Mouse (Mus musculus): ENCODE data around the gene Glrx5. TPM values are rescaled to one million over a fixed set of nuclear protein-coding genes. Genes with fewer than 3 reads are reported as not detected.
A peak's percentile ranks its signal among the peaks of the same experiment; 100 is the strongest.

The Glrx5 gene
- polyA plus RNA-seq, 2 experiments = 70.0 to 175 TPM

GRCm38 (mm10) chr12:105000487-105001283 lies 31.8 kb upstream of the Glrx5 start:
- H3K27me3 ChIP-seq (ENCODE audit: control insufficient read depth, insufficient read depth, low read length) = no peaks in the 10 kb centered on the region
- H3K4me2 ChIP-seq (replicated peaks; ENCODE audit: low read depth, low read length, severe bottlenecking) = no peak overlapping the region
- H3K9ac ChIP-seq (ENCODE audit: low read depth, low read length, severe bottlenecking) = no peak overlapping the region
- ATAC-seq (ENCODE audit: low FRiP score, low read depth) = no peak
- H3K27ac ChIP-seq (replicated peaks; ENCODE audit: low read depth, low read length) = no peak overlapping the region
- no peak for TF ChIP-seq POLR2A (IDR thresholded peaks at IDR 0.05; ENCODE audit: borderline replicate concordance, extremely low read depth, insufficient read depth, insufficient read length)
- DNase-seq (ENCODE audit: low spot score) = no peak
- no peak overlapping the region for H3K4me3 ChIP-seq (replicated peaks; ENCODE audit: low read length)
- 71% methylated on average over 9 of the region's 9 CpGs for WGBS
- H3K9me3 ChIP-seq (ENCODE audit: control insufficient read depth, low read length) = no peaks in the 10 kb centered on the region
- H3K4me1 ChIP-seq (ENCODE audit: control insufficient read depth, insufficient read depth, low read length) = no peaks in the 10 kb centered on the region
- H3K36me3 ChIP-seq (ENCODE audit: control insufficient read depth, insufficient read depth, low read length) = no peaks in the 10 kb centered on the region

GRCm38 (mm10) chr12:105001317-105001716 lies 31.2 kb upstream of the Glrx5 start:
- no peak for TF ChIP-seq POLR2A (IDR thresholded peaks at IDR 0.05; ENCODE audit: borderline replicate concordance, extremely low read depth, insufficient read depth, insufficient read length)
- no peak for ATAC-seq (ENCODE audit: low FRiP score, low read depth)
- 79% methylated on average over 9 of the region's 9 CpGs for WGBS

GRCm38 (mm10) chr12:105002340-105003132 lies 30.0 kb upstream of the Glrx5 start:
- DNase-seq (ENCODE audit: low spot score) = peak; percentile 40
- ATAC-seq (ENCODE audit: low FRiP score, low read depth) = peak; percentile 87
- Histone ChIP-seq H3K9ac (ENCODE audit: low read depth, low read length, severe bottlenecking) (no peak overlapping the region), H3K4me1 (ENCODE audit: control insufficient read depth, insufficient read depth, low read length) (no peaks in the 10 kb centered on the region), H3K27ac (replicated peaks; ENCODE audit: low read depth, low read length) (no peak overlapping the region), H3K27me3 (ENCODE audit: control insufficient read depth, insufficient read depth, low read length) (0 out of 2 replicates have a peak, but pooled peaks cover 4% of the 10 kb centered on the region), H3K36me3 (ENCODE audit: control insufficient read depth, insufficient read depth, low read length) (no peaks in the 10 kb centered on the region), H3K4me2 (replicated peaks; ENCODE audit: low read depth, low read length, severe bottlenecking) (no peak overlapping the region), H3K4me3 (replicated peaks; ENCODE audit: low read length) (no peak overlapping the region), H3K9me3 (ENCODE audit: control insufficient read depth, low read length) (no peaks in the 10 kb centered on the region)
- TF ChIP-seq POLR2A (IDR thresholded peaks at IDR 0.05; ENCODE audit: borderline replicate concordance, extremely low read depth, insufficient read depth, insufficient read length) = no peak
- 69% methylated on average over 10 of the region's 10 CpGs for WGBS

More at GRCm38 (mm10) chr12:105001317-105001716, 31.2 kb upstream of the Glrx5 start:
- H3K4me2 ChIP-seq (replicated peaks; ENCODE audit: low read depth, low read length, severe bottlenecking) = no peak overlapping the region
- no peaks in the 10 kb centered on the region for H3K36me3 ChIP-seq (ENCODE audit: control insufficient read depth, insufficient read depth, low read length)
- H3K4me3 ChIP-seq (replicated peaks; ENCODE audit: low read length) = no peak overlapping the region
- H3K9me3 ChIP-seq (ENCODE audit: control insufficient read depth, low read length) = no peaks in the 10 kb centered on the region
- no peaks in the 10 kb centered on the region for H3K4me1 ChIP-seq (ENCODE audit: control insufficient read depth, insufficient read depth, low read length)
- no peak overlapping the region for H3K27ac ChIP-seq (replicated peaks; ENCODE audit: low read depth, low read length)
- H3K27me3 ChIP-seq (ENCODE audit: control insufficient read depth, insufficient read depth, low read length) = no peaks in the 10 kb centered on the region
- no peak overlapping the region for H3K9ac ChIP-seq (ENCODE audit: low read depth, low read length, severe bottlenecking)
- no peak for DNase-seq (ENCODE audit: low spot score)

GRCm38 (mm10) chr12:105003158-105003557 lies 29.3 kb upstream of the Glrx5 start:
- Histone ChIP-seq H3K9ac (ENCODE audit: low read depth, low read length, severe bottlenecking) (no peak overlapping the region), H3K9me3 (ENCODE audit: control insufficient read depth, low read length) (no peaks in the 10 kb centered on the region), H3K4me3 (replicated peaks; ENCODE audit: low read length) (no peak overlapping the region), H3K4me2 (replicated peaks; ENCODE audit: low read depth, low read length, severe bottlenecking) (no peak overlapping the region), H3K27me3 (ENCODE audit: control insufficient read depth, insufficient read depth, low read length) (peaks cover 9% of the 10 kb centered on the region; the same call in 1 of the 2 replicates), H3K27ac (replicated peaks; ENCODE audit: low read depth, low read length) (no peak overlapping the region), H3K4me1 (ENCODE audit: control insufficient read depth, insufficient read depth, low read length) (no peaks in the 10 kb centered on the region; the same call in 1 of the 2 replicates), H3K36me3 (ENCODE audit: control insufficient read depth, insufficient read depth, low read length) (no peaks in the 10 kb centered on the region)
- WGBS = 43% methylated on average over 9 of the region's 9 CpGs
- ATAC-seq (ENCODE audit: low FRiP score, low read depth) (peak; percentile 73), DNase-seq (ENCODE audit: low spot score) (peak; percentile 34)
- TF ChIP-seq POLR2A (IDR thresholded peaks at IDR 0.05; ENCODE audit: borderline replicate concordance, extremely low read depth, insufficient read depth, insufficient read length) = no peak

- H3K9ac ChIP-seq (ENCODE audit: low read depth, low read length, severe bottlenecking) = no peak overlapping the region
- ATAC-seq (ENCODE audit: low FRiP score, low read depth) (no peak), DNase-seq (ENCODE audit: low spot score) (no peak)
- TF ChIP-seq POLR2A (IDR thresholded peaks at IDR 0.05; ENCODE audit: borderline replicate concordance, extremely low read depth, insufficient read depth, insufficient read length) = no peak
- H3K36me3 ChIP-seq (ENCODE audit: control insufficient read depth, insufficient read depth, low read length) = no peaks in the 10 kb centered on the region
- no peak overlapping the region for H3K4me3 ChIP-seq (replicated peaks; ENCODE audit: low read length)
- H3K4me1 ChIP-seq (ENCODE audit: control insufficient read depth, insufficient read depth, low read length) = peaks cover 5% of the 10 kb centered on the region
- H3K27me3 ChIP-seq (ENCODE audit: control insufficient read depth, insufficient read depth, low read length) = peaks cover 9% of the 10 kb centered on the region; the same call in 1 of the 2 replicates
- 46% methylated on average over 3 of the region's 3 CpGs for WGBS
- no peaks in the 10 kb centered on the region for H3K9me3 ChIP-seq (ENCODE audit: control insufficient read depth, low read length)
- no peak overlapping the region for H3K27ac ChIP-seq (replicated peaks; ENCODE audit: low read depth, low read length)
- H3K4me2 ChIP-seq (replicated peaks; ENCODE audit: low read depth, low read length, severe bottlenecking) = no peak overlapping the region
Measured at GRCm38 (mm10) chr12:105003715-105004114, 28.8 kb upstream of the Glrx5 start.
